Mouse (Mus musculus): ENCODE data around the gene Sbk1. TPM values are rescaled to one million over a fixed set of nuclear protein-coding genes. Genes with fewer than 3 reads are reported as not detected.

Sbk1 gene
- polyA plus RNA-seq, 1 experiment from 2014 or later = 19.7 TPM

DNA sequence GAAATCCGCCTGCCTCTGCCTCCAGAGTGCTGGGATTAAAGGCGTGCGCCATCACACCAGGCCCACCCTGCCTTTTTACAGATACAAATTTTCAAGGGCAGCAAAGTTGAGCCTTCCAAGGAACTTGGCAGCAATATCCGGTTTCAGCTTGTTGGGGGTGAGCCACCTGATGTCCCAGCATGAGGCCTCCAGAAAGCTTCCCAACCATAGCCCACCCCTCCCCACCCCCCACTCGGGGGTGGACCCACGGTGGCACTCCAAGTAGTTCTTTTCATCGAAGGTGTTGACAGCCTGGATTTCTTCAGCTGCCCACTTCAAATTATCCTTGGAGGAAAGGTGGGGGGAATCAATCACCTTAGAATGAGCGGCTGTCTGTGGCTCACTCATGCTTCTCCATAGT lies 66.5 kb downstream of the Sbk1 start:
- H3K27ac ChIP-seq = no peak overlapping the region
- no peaks in the 10 kb centered on the region for H3K9me3 ChIP-seq (replicated peaks; ENCODE audit: low read length)
- ATAC-seq (replicated peaks; ENCODE audit: low FRiP score, low read depth) (no peak), DNase-seq (ENCODE audit: low spot score) (no peak)
- H3K4me1 ChIP-seq (replicated peaks; ENCODE audit: insufficient read depth, low read length) = no peaks in the 10 kb centered on the region
- no peak overlapping the region for H3K4me3 ChIP-seq (replicated peaks; ENCODE audit: low read depth, low read length)
- H3K9ac ChIP-seq (ENCODE audit: low read depth, low read length) = no peak overlapping the region
- WGBS = 70% methylated on average over 8 of the region's 8 CpGs
- H3K4me2 ChIP-seq (ENCODE audit: low read length) = no peak overlapping the region
- no peaks in the 10 kb centered on the region for H3K27me3 ChIP-seq (ENCODE audit: insufficient read depth, low read length)
- TF ChIP-seq CTCF (IDR thresholded peaks at IDR 0.05; ENCODE audit: low read depth) = no peak
- no peaks in the 10 kb centered on the region for H3K36me3 ChIP-seq (ENCODE audit: insufficient read depth, low read length)

DNA sequence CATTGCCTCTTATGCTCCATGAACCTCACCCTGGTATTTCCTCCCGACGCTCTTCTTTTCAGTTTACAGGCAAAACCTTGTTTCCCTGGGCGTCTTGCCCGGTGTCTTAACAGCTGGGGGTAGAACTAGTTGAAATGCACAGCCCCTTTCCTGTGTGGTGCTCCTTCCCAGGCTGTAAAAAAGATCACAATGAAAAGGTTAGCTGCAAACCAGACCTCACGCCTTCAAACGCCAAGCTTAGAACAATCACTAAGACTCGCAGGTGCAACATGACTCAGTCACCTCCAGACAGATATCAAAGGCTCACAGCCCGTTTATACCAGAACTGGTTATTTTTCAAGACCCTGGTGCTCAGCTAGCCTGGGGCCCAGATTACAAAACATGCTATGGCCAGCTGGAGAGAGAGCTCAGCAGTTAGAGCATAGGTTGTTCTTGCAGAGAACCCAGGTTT lies 67.1 kb downstream of the Sbk1 start:
- Histone ChIP-seq H3K4me1 (replicated peaks; ENCODE audit: insufficient read depth, low read length) (no peaks in the 10 kb centered on the region), H3K9me3 (replicated peaks; ENCODE audit: low read length) (no peaks in the 10 kb centered on the region), H3K9ac (ENCODE audit: low read depth, low read length) (no peak overlapping the region), H3K4me2 (ENCODE audit: low read length) (no peak overlapping the region), H3K27ac (no peak overlapping the region), H3K36me3 (ENCODE audit: insufficient read depth, low read length) (no peaks in the 10 kb centered on the region), H3K4me3 (replicated peaks; ENCODE audit: low read depth, low read length) (no peak overlapping the region), H3K27me3 (ENCODE audit: insufficient read depth, low read length) (no peaks in the 10 kb centered on the region)
- TF ChIP-seq CTCF (IDR thresholded peaks at IDR 0.05; ENCODE audit: low read depth) = no peak
- no peak for ATAC-seq (replicated peaks; ENCODE audit: low FRiP score, low read depth)
- WGBS = 65% methylated on average over 8 of the region's 8 CpGs
- no peak for DNase-seq (ENCODE audit: low spot score)

DNA sequence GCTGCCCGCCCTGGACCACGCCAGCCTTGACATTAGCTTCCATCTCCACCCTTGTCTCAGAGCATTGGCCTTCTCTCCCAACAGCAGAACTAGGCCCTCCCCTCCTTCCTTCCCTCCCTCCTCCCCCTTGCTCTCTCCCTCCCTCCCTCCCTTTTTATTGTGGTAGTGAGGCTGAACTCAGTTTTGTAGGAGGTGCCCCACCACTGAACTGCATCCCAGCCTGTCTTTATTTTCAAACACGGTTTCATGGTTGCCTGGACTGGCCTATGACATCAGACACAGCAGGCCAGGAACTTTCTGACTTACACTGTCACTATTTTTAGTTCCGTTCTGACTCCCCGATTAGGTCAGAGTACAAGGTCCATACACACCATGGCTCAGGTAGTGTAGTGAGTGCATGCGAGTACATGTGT lies 67.8 kb downstream of the Sbk1 start:
- no peaks in the 10 kb centered on the region for H3K4me1 ChIP-seq (replicated peaks; ENCODE audit: insufficient read depth, low read length)
- 49% methylated on average over 6 of the region's 6 CpGs for WGBS
- no peaks in the 10 kb centered on the region for H3K36me3 ChIP-seq (ENCODE audit: insufficient read depth, low read length)
- no peak overlapping the region for H3K9ac ChIP-seq (ENCODE audit: low read depth, low read length)
- no peak overlapping the region for H3K27ac ChIP-seq
- H3K9me3 ChIP-seq (replicated peaks; ENCODE audit: low read length) = no peaks in the 10 kb centered on the region
- H3K4me3 ChIP-seq (replicated peaks; ENCODE audit: low read depth, low read length) = no peak overlapping the region
- no peak overlapping the region for H3K4me2 ChIP-seq (ENCODE audit: low read length)
- no peak for TF ChIP-seq CTCF (IDR thresholded peaks at IDR 0.05; ENCODE audit: low read depth)
- DNase-seq (ENCODE audit: low spot score) (peak; percentile 15), ATAC-seq (replicated peaks; ENCODE audit: low FRiP score, low read depth) (peak; percentile 59; the same call in 1 of the 2 replicates)
- H3K27me3 ChIP-seq (ENCODE audit: insufficient read depth, low read length) = no peaks in the 10 kb centered on the region

DNA sequence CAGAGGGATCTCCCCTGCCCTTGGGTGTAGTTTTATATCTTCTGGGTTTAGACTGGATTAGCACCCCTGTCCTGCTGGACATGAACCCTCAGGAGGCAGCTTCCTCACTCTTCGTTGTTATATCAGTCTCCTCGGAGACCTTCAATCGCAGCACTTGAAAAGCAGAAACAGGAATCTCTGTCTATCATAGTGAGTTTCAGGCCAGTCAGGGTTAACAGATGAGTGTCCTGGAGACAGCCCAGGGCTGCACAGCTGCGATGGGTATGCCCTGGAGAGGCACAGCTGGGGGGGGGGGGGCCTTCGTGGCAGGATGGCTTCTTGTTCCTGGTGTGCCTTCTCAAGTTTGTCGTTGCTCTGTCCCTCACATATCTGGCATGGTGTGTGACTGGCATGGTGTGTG lies 68.5 kb downstream of the Sbk1 start:
- H3K9ac ChIP-seq (ENCODE audit: low read depth, low read length) = no peak overlapping the region
- H3K27ac ChIP-seq = no peak overlapping the region
- H3K4me3 ChIP-seq (replicated peaks; ENCODE audit: low read depth, low read length) = no peak overlapping the region
- DNase-seq (ENCODE audit: low spot score) (no peak), ATAC-seq (replicated peaks; ENCODE audit: low FRiP score, low read depth) (no peak)
- no peaks in the 10 kb centered on the region for H3K36me3 ChIP-seq (ENCODE audit: insufficient read depth, low read length)
- TF ChIP-seq CTCF (IDR thresholded peaks at IDR 0.05; ENCODE audit: low read depth) = no peak
- WGBS = 42% methylated on average over 6 of the region's 6 CpGs
- H3K9me3 ChIP-seq (replicated peaks; ENCODE audit: low read length) = no peaks in the 10 kb centered on the region
- no peak overlapping the region for H3K4me2 ChIP-seq (ENCODE audit: low read length)
- H3K4me1 ChIP-seq (replicated peaks; ENCODE audit: insufficient read depth, low read length) = no peaks in the 10 kb centered on the region
- H3K27me3 ChIP-seq (ENCODE audit: insufficient read depth, low read length) = no peaks in the 10 kb centered on the region

Other genes starting within 250 kb of the Sbk1 start
- gene Gsg1l, start 190.2 kb upstream of the Sbk1 start, polyA plus RNA-seq (2015; fragmentation: Nextera tagmentation; extraction: Ambion mirVana) = 0.72 and 0.78 TPM in 2 replicates
- gene Xpo6, start 72.1 kb upstream of the Sbk1 start, polyA plus RNA-seq (2015; fragmentation: Nextera tagmentation; extraction: Ambion mirVana) = 30.1 and 31.5 TPM in 2 replicates
- gene Lat, start 97.0 kb downstream of the Sbk1 start, polyA plus RNA-seq (2015; fragmentation: Nextera tagmentation; extraction: Ambion mirVana) = 0.93 and 1.1 TPM in 2 replicates
- 57.6 and 62.8 TPM in 2 replicates for gene Spns1, start 104.8 kb downstream of the Sbk1 start, polyA plus RNA-seq (2015; fragmentation: Nextera tagmentation; extraction: Ambion mirVana)
- gene Nfatc2ip, start 124.1 kb downstream of the Sbk1 start, polyA plus RNA-seq (2015; fragmentation: Nextera tagmentation; extraction: Ambion mirVana) = 2.0 and 2.5 TPM in 2 replicates
- gene Cd19, start 142.3 kb downstream of the Sbk1 start, polyA plus RNA-seq (2015; fragmentation: Nextera tagmentation; extraction: Ambion mirVana) = 0.10 and 0.16 TPM in 2 replicates
- 29.7 and 31.7 TPM in 2 replicates for gene Rabep2, start 156.1 kb downstream of the Sbk1 start, polyA plus RNA-seq (2015; fragmentation: Nextera tagmentation; extraction: Ambion mirVana)
- gene Atp2a1, start 190.5 kb downstream of the Sbk1 start, polyA plus RNA-seq (2015; fragmentation: Nextera tagmentation; extraction: Ambion mirVana) = 0.45 and 0.71 TPM in 2 replicates
- 44.1 and 44.8 TPM in 2 replicates for gene Sh2b1, start 202.8 kb downstream of the Sbk1 start, polyA plus RNA-seq (2015; fragmentation: Nextera tagmentation; extraction: Ambion mirVana)
- 117 and 134 TPM in 2 replicates for gene Tufm, start 214.7 kb downstream of the Sbk1 start, polyA plus RNA-seq (2015; fragmentation: Nextera tagmentation; extraction: Ambion mirVana)
- gene Atxn2l, start 230.8 kb downstream of the Sbk1 start, polyA plus RNA-seq (2015; fragmentation: Nextera tagmentation; extraction: Ambion mirVana) = 30.2 and 30.3 TPM in 2 replicates